9 mouse cellular contexts compared by ENCODE assay signal in the genomic region with DNA sequence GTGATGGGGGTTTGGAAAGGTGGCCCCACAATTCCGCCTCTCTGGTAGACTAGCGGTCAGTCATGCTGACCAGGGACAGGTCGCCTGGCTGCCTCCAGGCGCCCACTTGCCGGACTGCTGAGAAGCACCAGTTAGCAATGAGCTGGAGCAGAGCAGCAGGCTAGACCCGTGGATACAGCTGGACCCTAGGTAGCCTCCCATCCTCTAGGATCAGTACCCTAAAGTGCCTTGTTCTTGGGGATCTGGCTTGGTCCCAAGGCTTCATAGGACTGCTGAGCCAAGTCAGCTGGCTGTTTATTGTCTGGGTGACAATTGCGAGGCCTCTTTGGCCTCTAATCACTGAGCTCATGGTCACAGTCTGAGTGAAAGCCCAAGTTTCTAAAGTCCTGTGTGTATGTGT. TPM values are rescaled to one million over a fixed set of nuclear protein-coding genes. Genes with fewer than 3 reads are reported as not detected.
A peak's percentile ranks its signal among the peaks of the same experiment; 100 is the strongest.
DNase-seq lines count a peak whose midpoint lies in the region; ATAC-seq and TF ChIP-seq lines count a peak whose summit lies in the region.
"Had no signal": no experiment of that assay in that cellular context is flagged by ENCODE, and none has a peak within 500 bp of the region (broad histone marks: within the 10 kb centered on the region; RNA-seq: fewer than 3 reads in every experiment).

No protein-coding gene starts in this region.

- no peaks in the 10 kb centered on the region for H3K4me1 ChIP-seq in ES-E14 (ENCODE audit: control insufficient read depth in 2 of 2, insufficient read depth in 2 of 2, low read length in 2 of 2, poor library complexity in 1 of 2)
- peaks cover 33% of the 10 kb centered on the region for H3K4me1 ChIP-seq in heart, embryonic 12.5 days (replicated peaks)
- peaks cover 4% of the 10 kb centered on the region; the same call in 1 of the 2 replicates for H3K4me1 ChIP-seq in limb, embryonic 14.5 days (ENCODE audit: control insufficient read depth, insufficient read depth, low read length)
- peaks cover 16% of the 10 kb centered on the region for H3K4me1 ChIP-seq in neural tube, embryonic 15.5 days

- no peak for TF ChIP-seq POLR2A in limb, embryonic 14.5 days (IDR thresholded peaks at IDR 0.05; ENCODE audit: borderline replicate concordance, extremely low read depth, insufficient read depth, insufficient read length)

- peak overlapping the region; percentile 99 for H3K4me2 ChIP-seq in heart, embryonic 12.5 days
- H3K4me2 ChIP-seq in limb, embryonic 14.5 days (replicated peaks; ENCODE audit: low read depth, low read length, severe bottlenecking) = peak overlapping the region; percentile 98
- H3K4me2 ChIP-seq in neural tube, embryonic 15.5 days = peak overlapping the region; percentile 98

- peak overlapping the region; percentile 81 to 84 for H3K4me3 ChIP-seq in ES-E14 (ENCODE audit: insufficient read depth in 1 of 2, low read depth in 1 of 2, low read length in 2 of 2, poor library complexity in 1 of 2, severe bottlenecking in 1 of 2)
- peak overlapping the region; percentile 88 for H3K4me3 ChIP-seq in heart, embryonic 12.5 days
- peak overlapping the region; percentile 76 for H3K4me3 ChIP-seq in limb, embryonic 14.5 days (replicated peaks; ENCODE audit: low read length)
- peak overlapping the region; percentile 63 for H3K4me3 ChIP-seq in neural tube, embryonic 15.5 days (replicated peaks)
- H3K4me3 ChIP-seq: myocyte had no signal

- H3K36me3 ChIP-seq in ES-E14 (ENCODE audit: control insufficient read depth, insufficient read depth, low read length, poor library complexity, severe bottlenecking) = no peaks in the 10 kb centered on the region
- H3K36me3 ChIP-seq in heart, embryonic 12.5 days = no peaks in the 10 kb centered on the region
- H3K36me3 ChIP-seq in limb, embryonic 14.5 days (ENCODE audit: control insufficient read depth, insufficient read depth, low read length) = no peaks in the 10 kb centered on the region
- H3K36me3 ChIP-seq in neural tube, embryonic 15.5 days = no peaks in the 10 kb centered on the region

- 16% methylated on average over 7 of the region's 7 CpGs for WGBS in heart, embryonic 12.5 days
- 13% methylated on average over 7 of the region's 7 CpGs for WGBS in limb, embryonic 14.5 days
- WGBS in neural tube, embryonic 15.5 days = 11% methylated on average over 7 of the region's 7 CpGs

- no peak for ATAC-seq in heart, embryonic 12.5 days (ENCODE audit: insufficient number of reproducible peaks, low FRiP score)
- no peak for ATAC-seq in limb, embryonic 14.5 days (ENCODE audit: low FRiP score, low read depth)
- no peak for ATAC-seq in neural tube, embryonic 15.5 days (ENCODE audit: low FRiP score)

- no peak overlapping the region for H3K27ac ChIP-seq in ES-E14 (ENCODE audit: insufficient read depth, low read depth, low read length, poor library complexity, severe bottlenecking)
- H3K27ac ChIP-seq in heart, embryonic 12.5 days (ENCODE audit: poor library complexity, severe bottlenecking) = no peak overlapping the region
- no peak overlapping the region for H3K27ac ChIP-seq in limb, embryonic 14.5 days (replicated peaks; ENCODE audit: low read depth, low read length)
- H3K27ac ChIP-seq in neural tube, embryonic 15.5 days (replicated peaks) = no peak overlapping the region

- in situ Hi-C loops in ES-E14 (cut with MboI; ENCODE audit: low sequenced_read_pairs in 2 of 2, unreplicated experiment in 2 of 2) = no loop called here

- peak; percentile 7 for DNase-seq in cerebellum, adult 11-12 months
- DNase-seq in cerebellum, adult 9-10 months = no peak
- DNase-seq in ES-E14 (ENCODE audit: low read depth, low spot score) = no peak
- no peak for DNase-seq in limb, embryonic 14.5 days (ENCODE audit: low spot score)
- DNase-seq in left cerebral cortex, adult 8-10 months (ENCODE audit: low spot score in 2 of 2) = no peak
- no peak for DNase-seq in right cerebral cortex, adult 2 months (ENCODE audit: low spot score in 2 of 2)

- H3K9me3 ChIP-seq in ES-E14 (ENCODE audit: control insufficient read depth, insufficient read depth, low read depth, low read length) = no peaks in the 10 kb centered on the region
- no peaks in the 10 kb centered on the region for H3K9me3 ChIP-seq in heart, embryonic 12.5 days (replicated peaks)
- H3K9me3 ChIP-seq in limb, embryonic 14.5 days (ENCODE audit: control insufficient read depth, low read length) = no peaks in the 10 kb centered on the region
- H3K9me3 ChIP-seq in neural tube, embryonic 15.5 days (replicated peaks) = no peaks in the 10 kb centered on the region

- H3K27me3 ChIP-seq in heart, embryonic 12.5 days (replicated peaks) = no peaks in the 10 kb centered on the region
- H3K27me3 ChIP-seq in limb, embryonic 14.5 days (ENCODE audit: control insufficient read depth, insufficient read depth, low read length) = peaks cover 4% of the 10 kb centered on the region; the same call in 1 of the 2 replicates
- peaks cover 6% of the 10 kb centered on the region for H3K27me3 ChIP-seq in neural tube, embryonic 15.5 days (replicated peaks)

- H3K9ac ChIP-seq in ES-E14 (ENCODE audit: insufficient read depth, low read depth, low read length, poor library complexity, severe bottlenecking) = 0 out of 2 replicates have a peak overlapping the region, but pooled peaks have one; percentile 61
- H3K9ac ChIP-seq in heart, embryonic 12.5 days = peak overlapping the region; percentile 82
- H3K9ac ChIP-seq in limb, embryonic 14.5 days (ENCODE audit: low read depth, low read length, severe bottlenecking) = peak overlapping the region; percentile 70
- peak overlapping the region; percentile 67 for H3K9ac ChIP-seq in neural tube, embryonic 15.5 days (replicated peaks)

TF ChIP-seq in ES-E14, 5 proteins besides CTCF, POLR2A, EP300 and RAD21:
- no peak for TF ChIP-seq ZC3H11A (IDR thresholded peaks at IDR 0.05; ENCODE audit: borderline replicate concordance, low read depth, low read length)
- TF ChIP-seq ZNF384 (IDR thresholded peaks at IDR 0.05; ENCODE audit: low read depth, low read length) = no peak
- TF ChIP-seq HCFC1 (IDR thresholded peaks at IDR 0.05; ENCODE audit: borderline replicate concordance, insufficient read depth, low read length) = no peak
- TF ChIP-seq CHD2 (IDR thresholded peaks at IDR 0.05; ENCODE audit: low read depth, low read length) = no peak
- no peak for TF ChIP-seq MAFK (IDR thresholded peaks at IDR 0.05; ENCODE audit: insufficient read depth, low read depth, low read length)

RNA-seq across cellular contexts. Expression of gene Gas7, which starts 0.8 kb away (rescaled TPM):
- 2.0 and 2.4 TPM in 2 replicates for total RNA-seq in ES-E14 (2012; rRNA removed)
- polyA plus RNA-seq in heart, embryonic 12.5 days (2016; fragmentation: Nextera tagmentation; extraction: Ambion mirVana) = 6.9 and 7.4 TPM in 2 replicates
- 9.8 and 10.4 TPM in 2 replicates for polyA plus RNA-seq in limb, embryonic 14.5 days (2012; rRNA removed)
- polyA plus RNA-seq in limb, embryonic 14.5 days (2014; fragmentation: Nextera tagmentation; extraction: Ambion mirVana) = 17.2 and 18.2 TPM in 2 replicates
- 26.6 and 26.7 TPM in 2 replicates for polyA plus RNA-seq in neural tube, embryonic 15.5 days (2015; fragmentation: Nextera tagmentation; extraction: Ambion mirVana)
- 100 to 1,000 TPM; 532 to 564 (median 545) TPM for total RNA-seq in left cerebral cortex, adult 8-10 months (2022)
